Mouse (Mus musculus): ENCODE measurements at regions not wholly inside any gene's neighbourhood (a gene's known extent, or its start where the extent isn't known, plus 50 kb on each side); places are given as distances from the start of the nearest gene placed in this dataset.
A peak's percentile ranks its signal among the peaks of the same experiment; 100 is the strongest.

- H3K4me1 ChIP-seq (ENCODE audit: control insufficient read depth, insufficient read depth, low read length) = peaks cover 20% of the 10 kb centered on the region
- no peaks in the 10 kb centered on the region for H3K36me3 ChIP-seq (ENCODE audit: control insufficient read depth, insufficient read depth, low read length)
- no peaks in the 10 kb centered on the region for H3K27me3 ChIP-seq (ENCODE audit: control insufficient read depth, insufficient read depth, low read length)
- H3K4me2 ChIP-seq (ENCODE audit: low read length) = no peak overlapping the region
- no peak overlapping the region for H3K9ac ChIP-seq (replicated peaks; ENCODE audit: low read length)
- H3K9me3 ChIP-seq (ENCODE audit: control insufficient read depth, low read length) = no peaks in the 10 kb centered on the region
- WGBS = 95% methylated on average over 8 of the region's 8 CpGs
- no peak overlapping the region for H3K4me3 ChIP-seq (replicated peaks; ENCODE audit: low read depth, low read length)
- ATAC-seq (ENCODE audit: low FRiP score, low TSS enrichment) = no peak
- no peak for DNase-seq
- no peak overlapping the region for H3K27ac ChIP-seq (replicated peaks; ENCODE audit: low read depth, low read length)
Observed at GRCm38 (mm10) chr19:57541693-57542314, 69.0 kb upstream of the Atrnl1 start.

GRCm38 (mm10) chr19:57542506-57542905 is 68.3 kb upstream of the Atrnl1 start:
- Histone ChIP-seq H3K4me3 (replicated peaks; ENCODE audit: low read depth, low read length) (no peak overlapping the region), H3K27ac (replicated peaks; ENCODE audit: low read depth, low read length) (no peak overlapping the region), H3K9me3 (ENCODE audit: control insufficient read depth, low read length) (no peaks in the 10 kb centered on the region), H3K27me3 (ENCODE audit: control insufficient read depth, insufficient read depth, low read length) (no peaks in the 10 kb centered on the region), H3K9ac (replicated peaks; ENCODE audit: low read length) (no peak overlapping the region), H3K4me2 (ENCODE audit: low read length) (no peak overlapping the region), H3K36me3 (ENCODE audit: control insufficient read depth, insufficient read depth, low read length) (no peaks in the 10 kb centered on the region), H3K4me1 (ENCODE audit: control insufficient read depth, insufficient read depth, low read length) (peaks cover 13% of the 10 kb centered on the region)
- no peak for ATAC-seq (ENCODE audit: low FRiP score, low TSS enrichment)
- WGBS = 95% methylated on average over 5 of the region's 5 CpGs
- DNase-seq = no peak

- H3K9ac ChIP-seq (replicated peaks; ENCODE audit: low read length) = 0 out of 2 replicates have a peak overlapping the region, but pooled peaks have one; percentile 13
- no peaks in the 10 kb centered on the region for H3K9me3 ChIP-seq (ENCODE audit: control insufficient read depth, low read length)
- H3K36me3 ChIP-seq (ENCODE audit: control insufficient read depth, insufficient read depth, low read length) = no peaks in the 10 kb centered on the region
- no peaks in the 10 kb centered on the region for H3K27me3 ChIP-seq (ENCODE audit: control insufficient read depth, insufficient read depth, low read length)
- 6% methylated on average over 13 of the region's 13 CpGs for WGBS
- ATAC-seq (ENCODE audit: low FRiP score, low TSS enrichment) = no peak
- H3K27ac ChIP-seq (replicated peaks; ENCODE audit: low read depth, low read length) = peak overlapping the region; percentile 61; the same call in 1 of the 2 replicates
- H3K4me1 ChIP-seq (ENCODE audit: control insufficient read depth, insufficient read depth, low read length) = peaks cover 8% of the 10 kb centered on the region; the same call in 1 of the 2 replicates
- peak; percentile 72 for DNase-seq
- no peak overlapping the region for H3K4me3 ChIP-seq (replicated peaks; ENCODE audit: low read depth, low read length)
- peak overlapping the region; percentile 41 for H3K4me2 ChIP-seq (ENCODE audit: low read length)
Observed at GRCm38 (mm10) chr19:57543681-57544214, 67.1 kb upstream of the Atrnl1 start.

GRCm38 (mm10) chr19:57544229-57544879 is 66.5 kb upstream of the Atrnl1 start:
- Histone ChIP-seq H3K4me3 (replicated peaks; ENCODE audit: low read depth, low read length) (no peak overlapping the region), H3K4me2 (ENCODE audit: low read length) (no peak overlapping the region), H3K4me1 (ENCODE audit: control insufficient read depth, insufficient read depth, low read length) (peaks cover 8% of the 10 kb centered on the region; the same call in 1 of the 2 replicates), H3K27ac (replicated peaks; ENCODE audit: low read depth, low read length) (no peak overlapping the region), H3K9me3 (ENCODE audit: control insufficient read depth, low read length) (no peaks in the 10 kb centered on the region), H3K36me3 (ENCODE audit: control insufficient read depth, insufficient read depth, low read length) (no peaks in the 10 kb centered on the region), H3K9ac (replicated peaks; ENCODE audit: low read length) (no peak overlapping the region), H3K27me3 (ENCODE audit: control insufficient read depth, insufficient read depth, low read length) (no peaks in the 10 kb centered on the region)
- 73% methylated on average over 17 of the region's 17 CpGs for WGBS
- DNase-seq (no peak), ATAC-seq (ENCODE audit: low FRiP score, low TSS enrichment) (no peak)

GRCm38 (mm10) chr19:57545071-57545470 is 65.8 kb upstream of the Atrnl1 start:
- ATAC-seq (ENCODE audit: low FRiP score, low TSS enrichment) (no peak), DNase-seq (no peak)
- peaks cover 8% of the 10 kb centered on the region; the same call in 1 of the 2 replicates for H3K4me1 ChIP-seq (ENCODE audit: control insufficient read depth, insufficient read depth, low read length)
- H3K36me3 ChIP-seq (ENCODE audit: control insufficient read depth, insufficient read depth, low read length) = no peaks in the 10 kb centered on the region
- no peak overlapping the region for H3K9ac ChIP-seq (replicated peaks; ENCODE audit: low read length)
- 91% methylated on average over 2 of the region's 2 CpGs for WGBS
- no peak overlapping the region for H3K4me3 ChIP-seq (replicated peaks; ENCODE audit: low read depth, low read length)
- H3K4me2 ChIP-seq (ENCODE audit: low read length) = no peak overlapping the region
- no peaks in the 10 kb centered on the region for H3K27me3 ChIP-seq (ENCODE audit: control insufficient read depth, insufficient read depth, low read length)
- H3K9me3 ChIP-seq (ENCODE audit: control insufficient read depth, low read length) = no peaks in the 10 kb centered on the region
- H3K27ac ChIP-seq (replicated peaks; ENCODE audit: low read depth, low read length) = no peak overlapping the region

- peaks cover 8% of the 10 kb centered on the region; the same call in 1 of the 2 replicates for H3K4me1 ChIP-seq (ENCODE audit: control insufficient read depth, insufficient read depth, low read length)
- H3K4me3 ChIP-seq (replicated peaks; ENCODE audit: low read depth, low read length) = no peak overlapping the region
- no peak overlapping the region for H3K27ac ChIP-seq (replicated peaks; ENCODE audit: low read depth, low read length)
- WGBS = 72% methylated on average over 2 of the region's 2 CpGs
- H3K36me3 ChIP-seq (ENCODE audit: control insufficient read depth, insufficient read depth, low read length) = no peaks in the 10 kb centered on the region
- H3K9ac ChIP-seq (replicated peaks; ENCODE audit: low read length) = no peak overlapping the region
- no peaks in the 10 kb centered on the region for H3K27me3 ChIP-seq (ENCODE audit: control insufficient read depth, insufficient read depth, low read length)
- DNase-seq = no peak
- H3K9me3 ChIP-seq (ENCODE audit: control insufficient read depth, low read length) = no peaks in the 10 kb centered on the region
- no peak for ATAC-seq (ENCODE audit: low FRiP score, low TSS enrichment)
- H3K4me2 ChIP-seq (ENCODE audit: low read length) = no peak overlapping the region
Observed at GRCm38 (mm10) chr19:57546039-57546438, 64.8 kb upstream of the Atrnl1 start.

GRCm38 (mm10) chr19:57546519-57546918 is 64.3 kb upstream of the Atrnl1 start:
- Histone ChIP-seq H3K4me1 (ENCODE audit: control insufficient read depth, insufficient read depth, low read length) (peaks cover 8% of the 10 kb centered on the region; the same call in 1 of the 2 replicates), H3K9me3 (ENCODE audit: control insufficient read depth, low read length) (no peaks in the 10 kb centered on the region), H3K27me3 (ENCODE audit: control insufficient read depth, insufficient read depth, low read length) (no peaks in the 10 kb centered on the region), H3K36me3 (ENCODE audit: control insufficient read depth, insufficient read depth, low read length) (no peaks in the 10 kb centered on the region), H3K27ac (replicated peaks; ENCODE audit: low read depth, low read length) (no peak overlapping the region), H3K9ac (replicated peaks; ENCODE audit: low read length) (no peak overlapping the region), H3K4me3 (replicated peaks; ENCODE audit: low read depth, low read length) (no peak overlapping the region), H3K4me2 (ENCODE audit: low read length) (no peak overlapping the region)
- DNase-seq (no peak), ATAC-seq (ENCODE audit: low FRiP score, low TSS enrichment) (no peak)
- 89% methylated on average over 10 of the region's 10 CpGs for WGBS

- ATAC-seq (ENCODE audit: low FRiP score, low TSS enrichment) = no peak
- WGBS = 94% methylated on average over 11 of the region's 11 CpGs
- H3K27me3 ChIP-seq (ENCODE audit: control insufficient read depth, insufficient read depth, low read length) = no peaks in the 10 kb centered on the region
Observed at GRCm38 (mm10) chr19:57548093-57548492, 62.7 kb upstream of the Atrnl1 start.

GRCm38 (mm10) chr19:57548661-57549060 is 62.2 kb upstream of the Atrnl1 start:
- Histone ChIP-seq H3K36me3 (ENCODE audit: control insufficient read depth, insufficient read depth, low read length) (no peaks in the 10 kb centered on the region), H3K9me3 (ENCODE audit: control insufficient read depth, low read length) (no peaks in the 10 kb centered on the region), H3K4me1 (ENCODE audit: control insufficient read depth, insufficient read depth, low read length) (peaks cover 15% of the 10 kb centered on the region), H3K27me3 (ENCODE audit: control insufficient read depth, insufficient read depth, low read length) (no peaks in the 10 kb centered on the region), H3K4me3 (replicated peaks; ENCODE audit: low read depth, low read length) (no peak overlapping the region), H3K27ac (replicated peaks; ENCODE audit: low read depth, low read length) (no peak overlapping the region), H3K9ac (replicated peaks; ENCODE audit: low read length) (no peak overlapping the region), H3K4me2 (ENCODE audit: low read length) (no peak overlapping the region)
- WGBS = 81% methylated on average over 11 of the region's 11 CpGs
- ATAC-seq (ENCODE audit: low FRiP score, low TSS enrichment) (no peak), DNase-seq (no peak)

More at GRCm38 (mm10) chr19:57548093-57548492, 62.7 kb upstream of the Atrnl1 start:
- Histone ChIP-seq H3K36me3 (ENCODE audit: control insufficient read depth, insufficient read depth, low read length) (no peaks in the 10 kb centered on the region), H3K27ac (replicated peaks; ENCODE audit: low read depth, low read length) (no peak overlapping the region), H3K4me3 (replicated peaks; ENCODE audit: low read depth, low read length) (no peak overlapping the region), H3K9me3 (ENCODE audit: control insufficient read depth, low read length) (no peaks in the 10 kb centered on the region), H3K4me1 (ENCODE audit: control insufficient read depth, insufficient read depth, low read length) (peaks cover 17% of the 10 kb centered on the region), H3K9ac (replicated peaks; ENCODE audit: low read length) (no peak overlapping the region), H3K4me2 (ENCODE audit: low read length) (no peak overlapping the region)
- no peak for DNase-seq
